Mouse (Mus musculus) heart, postnatal 4 days (tissue): ENCODE results near the gene Sco2. TPM values are rescaled to one million over a fixed set of nuclear protein-coding genes. Genes with fewer than 3 reads are reported as not detected.

Source experiments
- DNase-seq: peaks from one replicate; pipeline ENCODE4 v3.0.0; 2021
- total RNA-seq, 2 experiments: library from RNA; stranded (reverse); gene quantifications; 2 replicates each; pipeline ENCODE4 v1.2.3; 2021

Sco2 gene
- 10 to 100 TPM; 13.6 to 14.1 TPM for total RNA-seq

DNA sequence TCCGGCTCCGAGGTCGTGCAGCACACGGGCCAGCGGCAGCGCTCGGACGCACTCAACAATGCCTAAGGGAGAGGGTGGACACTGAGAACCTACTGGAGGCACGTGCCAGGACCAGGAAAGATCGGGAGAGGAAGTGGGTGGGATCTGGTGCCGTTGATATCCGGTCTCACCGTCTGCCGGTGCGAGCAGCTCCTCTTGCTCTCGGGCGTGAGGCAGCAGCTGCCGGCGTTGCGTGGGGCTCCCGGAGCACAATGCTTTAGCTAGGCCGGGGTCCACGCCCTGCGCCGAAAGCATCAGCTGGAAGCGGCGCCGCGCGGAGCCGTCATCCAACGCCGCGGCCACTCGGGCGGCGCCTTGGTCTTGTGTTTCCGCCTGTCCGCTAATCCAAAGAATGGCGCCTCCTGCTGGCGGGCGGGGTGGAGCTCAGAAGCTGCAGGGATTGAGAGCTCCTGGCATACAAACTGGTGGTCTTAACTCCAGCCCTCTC, at the start of gene Sco2:
Gene Sco2 (minus strand): TSS at position 85 of the 487 bp plus-strand sequence.
- peak; percentile 98 for DNase-seq

- DNase-seq, result no peak
Observed at GRCm38 (mm10) chr15:89421938-89422337, 48.3 kb upstream of the Sco2 start.

DNA sequence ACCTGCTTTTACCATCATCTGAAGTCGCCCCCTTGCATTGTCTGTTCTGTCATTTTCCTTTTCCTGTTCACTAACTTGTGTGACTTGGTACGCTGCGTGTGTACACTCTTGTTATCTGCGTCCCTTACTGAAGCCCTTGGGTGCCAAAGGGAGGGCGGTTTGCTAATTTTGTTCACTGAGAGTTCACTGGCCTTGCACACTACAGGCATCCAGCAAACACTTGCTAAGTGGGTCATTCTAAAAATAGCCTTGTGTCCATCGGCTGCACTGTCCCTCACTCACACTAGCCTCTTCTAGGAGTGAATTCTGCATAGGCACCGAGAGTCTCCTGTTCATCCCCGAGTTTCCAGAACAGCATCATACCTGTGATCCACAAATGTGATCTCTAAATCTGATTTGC, 41.6 kb upstream of the Sco2 start:
- peak; percentile 64 for DNase-seq

GRCm38 (mm10) chr15:89410118-89410517, 36.5 kb upstream of the Sco2 start, which contains the start of gene Syce3:
Gene Syce3, minus strand, starts transcription at chr15:89410503.
- DNase-seq, result no peak

DNA sequence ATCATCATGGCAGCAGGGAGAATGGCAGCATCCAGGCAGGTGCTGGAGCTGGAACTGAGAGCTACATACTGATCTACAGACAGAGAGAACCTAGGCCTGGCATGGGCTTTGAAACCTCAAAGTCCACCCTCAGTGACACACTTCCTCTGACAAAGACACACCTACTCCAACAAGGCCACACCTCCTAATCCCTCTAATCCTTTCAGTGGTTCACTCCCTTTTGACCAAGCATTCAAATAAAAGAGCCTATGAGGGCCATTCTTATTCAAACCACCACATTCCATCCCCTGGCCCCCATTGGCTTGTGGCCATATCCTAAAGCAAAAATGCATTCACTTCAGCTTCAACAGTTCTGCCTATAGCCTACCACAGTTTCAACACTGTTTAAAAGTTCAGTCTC, 33.0 kb upstream of the Sco2 start:
- no peak for DNase-seq

- DNase-seq, result no peak
Observed at GRCm38 (mm10) chr15:89404831-89405623, 31.4 kb upstream of the Sco2 start.

GRCm38 (mm10) chr15:89402471-89402870, 28.8 kb upstream of the Sco2 start:
- DNase-seq, result no peak

GRCm38 (mm10) chr15:89399716-89400115, 26.1 kb upstream of the Sco2 start:
- DNase-seq, result no peak

GRCm38 (mm10) chr15:89398146-89398545, 24.5 kb upstream of the Sco2 start:
- no peak for DNase-seq

DNA sequence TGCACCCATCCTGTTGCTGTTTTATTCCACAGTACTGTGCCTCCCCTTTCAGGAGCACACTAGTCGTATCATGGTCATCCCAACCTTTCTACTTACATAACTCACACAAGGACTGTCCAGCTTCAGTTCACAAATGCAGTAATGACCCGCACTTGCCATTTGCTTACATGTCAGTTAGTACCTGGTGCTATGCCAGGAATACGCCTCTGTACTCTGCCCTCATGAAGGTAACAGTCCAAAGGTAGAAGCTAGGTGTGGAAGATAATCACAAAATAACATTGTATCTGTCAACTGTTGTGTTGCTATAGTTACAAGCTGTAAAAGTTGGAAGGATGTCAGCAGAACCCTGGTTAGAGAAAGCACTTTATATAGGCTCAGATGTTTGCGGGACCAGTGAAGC, 23.2 kb upstream of the Sco2 start:
- DNase-seq, result no peak

DNA sequence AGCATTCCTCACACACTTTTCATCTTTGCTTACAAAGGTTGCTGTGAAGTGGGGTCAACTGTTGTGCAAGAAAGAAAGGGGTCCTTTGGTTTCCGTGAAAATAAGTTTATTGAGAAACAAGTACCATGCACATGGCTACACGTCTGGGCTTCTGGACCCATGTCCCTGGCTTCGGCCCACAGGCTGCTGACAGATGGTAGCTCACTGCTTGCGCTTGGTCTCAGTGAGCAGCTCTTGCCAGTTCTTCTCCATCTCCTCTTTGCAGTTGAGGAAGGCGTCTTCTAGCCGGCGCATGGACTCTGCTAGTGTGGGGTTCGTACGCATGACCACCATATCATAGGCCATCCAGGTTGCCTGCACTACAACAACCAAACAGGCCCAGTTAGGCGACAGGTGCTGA, 16.4 kb upstream of the Sco2 start:
- DNase-seq, result no peak

DNA sequence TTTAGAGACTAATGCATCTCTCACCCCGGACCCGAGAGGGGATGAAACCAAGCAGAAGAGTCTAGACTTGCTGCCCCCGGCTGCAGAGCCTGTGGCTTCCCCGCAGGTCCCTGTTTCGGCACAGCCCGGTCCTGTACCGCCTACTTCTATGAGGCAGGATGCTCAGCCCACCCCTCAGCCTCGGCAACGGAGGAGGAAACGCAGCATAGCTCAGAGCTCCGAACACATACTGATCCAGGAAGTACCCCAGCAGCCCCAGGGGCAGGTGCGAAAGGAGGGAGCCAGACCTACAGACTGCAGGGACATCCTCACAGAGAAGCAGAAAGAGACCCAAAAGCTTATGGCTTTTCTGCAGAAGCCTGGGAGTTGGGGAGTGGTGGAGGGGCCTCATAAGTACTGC, 13.5 kb upstream of the Sco2 start:
- no peak for DNase-seq

DNA sequence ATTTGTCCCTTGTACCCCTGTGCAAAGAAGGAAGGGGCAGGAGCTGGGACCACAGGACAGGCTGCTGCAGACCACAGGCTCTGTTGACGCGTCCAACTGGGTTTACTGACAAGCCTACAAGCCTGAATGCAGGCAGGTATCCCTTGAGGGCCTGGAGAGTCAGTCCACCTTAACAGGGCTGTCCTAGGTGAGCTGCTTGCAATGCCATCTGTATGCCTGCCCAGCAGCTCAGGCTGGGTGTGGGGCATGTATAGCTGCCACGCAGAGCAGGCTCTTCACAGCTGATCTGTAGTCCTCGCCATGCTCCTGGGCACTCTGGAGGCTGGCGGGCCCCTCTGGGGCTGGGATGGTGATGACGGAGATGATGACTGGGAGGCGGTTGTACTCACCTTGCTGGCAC, 11.0 kb upstream of the Sco2 start, which contains the start of gene Klhdc7b:
Gene Klhdc7b (plus strand): TSS at position 301 of the 400 bp plus-strand sequence.
- DNase-seq, result no peak

DNA sequence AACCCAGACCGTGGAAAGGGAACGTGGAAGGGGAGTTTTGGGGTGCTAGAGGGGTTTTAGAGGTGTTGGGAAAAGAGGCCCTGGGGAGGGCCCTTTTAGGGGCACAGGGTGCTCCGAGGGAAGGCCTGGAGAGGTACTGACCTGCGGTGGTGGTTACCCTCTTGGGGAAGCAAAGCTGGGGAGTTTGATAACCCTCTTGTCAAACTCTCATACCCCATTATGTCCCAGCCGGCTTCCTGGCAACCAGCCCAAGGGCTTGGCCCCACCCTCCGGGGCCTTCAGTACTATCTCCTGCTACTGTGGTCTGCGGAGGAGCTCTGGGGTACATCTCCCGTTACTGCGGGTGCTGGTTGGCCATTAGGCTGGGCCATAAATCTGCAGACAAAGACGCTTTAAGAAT, 5.8 kb upstream of the Sco2 start:
- peak; percentile 47 for DNase-seq

GRCm38 (mm10) chr15:89378831-89379401, 5.3 kb upstream of the Sco2 start, which contains the start of gene Odf3b:
Gene Odf3b, minus strand, starts transcription at chr15:89379282.
- DNase-seq, result peak; percentile 50

GRCm38 (mm10) chr15:89377938-89378828, 4.5 kb upstream of the Sco2 start:
- no peak for DNase-seq

DNA sequence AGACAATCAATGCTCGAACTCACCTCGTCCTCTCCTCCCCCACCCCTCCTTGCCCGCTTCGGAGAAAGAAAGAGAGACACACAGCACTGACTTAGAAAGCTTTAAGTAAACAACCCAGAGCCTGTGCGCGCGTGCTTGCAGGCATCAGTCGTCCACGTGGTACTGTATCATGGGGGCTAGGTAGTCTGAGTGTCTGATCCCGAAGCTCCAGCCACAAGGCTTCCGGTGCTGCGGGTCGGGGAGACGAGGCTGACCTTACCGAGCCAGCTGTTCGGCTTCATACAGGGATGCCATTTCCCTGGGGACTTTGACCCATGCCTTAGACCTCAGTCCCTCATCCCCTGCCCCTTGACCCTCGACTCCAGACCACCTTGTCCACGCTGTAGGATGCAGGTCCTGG, 3.7 kb upstream of the Sco2 start:
- DNase-seq, result no peak

DNA sequence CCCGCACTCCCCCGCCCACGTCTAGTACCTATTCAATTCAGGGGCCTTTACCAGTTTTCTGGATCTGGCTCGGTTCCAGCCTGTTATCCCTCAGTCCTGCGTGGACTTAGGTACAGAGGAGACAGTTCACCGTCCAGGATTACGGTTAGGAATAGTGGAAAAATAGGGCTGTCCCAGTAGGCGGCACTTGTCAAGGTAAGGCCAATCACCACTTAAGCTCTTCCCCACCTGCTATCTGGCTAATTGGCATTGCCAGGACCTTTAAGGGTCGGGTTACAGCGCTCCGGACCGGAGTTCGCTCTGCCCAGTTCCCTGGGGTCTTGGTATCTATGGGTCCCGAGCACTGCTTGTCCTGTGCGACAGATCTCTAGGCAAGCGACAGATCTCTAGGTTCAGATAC, 3.3 kb upstream of the Sco2 start, which contains the start of gene Tymp:
Gene Tymp (minus strand): TSS at position 83 of the 400 bp plus-strand sequence.
- DNase-seq, result no peak

- DNase-seq, result no peak
Observed at GRCm38 (mm10) chr15:89376040-89376439, 2.4 kb upstream of the Sco2 start.

GRCm38 (mm10) chr15:89374801-89375534, 1.3 kb upstream of the Sco2 start:
- no peak for DNase-seq

DNA sequence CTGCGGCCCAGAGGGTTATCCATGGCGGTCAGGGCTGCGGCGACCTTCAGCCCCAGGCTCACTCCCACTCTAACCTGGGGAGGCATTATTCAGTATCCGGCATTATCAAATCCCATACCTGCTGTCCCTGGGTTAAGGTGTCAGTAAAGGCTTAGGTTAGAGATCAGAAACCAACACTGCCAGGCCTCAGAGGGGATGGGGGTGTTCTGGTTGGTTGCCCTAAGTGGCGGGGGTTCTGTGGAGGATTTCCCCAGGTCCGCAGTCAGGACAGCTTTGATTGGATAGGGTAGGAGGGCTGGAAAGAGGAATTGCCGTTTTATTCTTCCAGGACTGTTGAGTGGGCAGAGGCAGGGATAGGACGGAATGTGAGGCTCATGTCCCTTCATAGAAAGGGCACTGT, 694 bp upstream of the Sco2 start:
- DNase-seq, result no peak
